7 mouse cellular contexts compared by ENCODE assay signal in genomic region chr11:65806321-65806904, GRCm38 (mm10). TPM values are rescaled to one million over a fixed set of nuclear protein-coding genes. Genes with fewer than 3 reads are reported as not detected.
DNase-seq lines count a peak whose midpoint lies in the region; ATAC-seq and TF ChIP-seq lines count a peak whose summit lies in the region.

No protein-coding gene starts in this region.

- TF ChIP-seq CTCF in cortical plate, adult 2 months (IDR thresholded peaks at IDR 0.05; ENCODE audit: extremely low read depth, insufficient read depth, low read length) = no peak

- H3K4me2 ChIP-seq in stomach, embryonic 15.5 days = peak overlapping the region; percentile 85

- peak overlapping the region; percentile 32; the same call in 1 of the 2 replicates for H3K9ac ChIP-seq in stomach, embryonic 15.5 days

- no peaks in the 10 kb centered on the region for H3K27me3 ChIP-seq in heart, embryonic 10.5 days (ENCODE audit: insufficient read depth, poor library complexity, severe bottlenecking)
- H3K27me3 ChIP-seq in stomach, embryonic 15.5 days (replicated peaks) = no peaks in the 10 kb centered on the region

- under 1% methylated on average over 20 of the region's 20 CpGs for WGBS in heart, embryonic 10.5 days
- WGBS in stomach, embryonic 15.5 days = 1% methylated on average over 20 of the region's 20 CpGs

- peak overlapping the region; percentile 58 for H3K4me3 ChIP-seq in cortical plate, adult 2 months (ENCODE audit: insufficient read depth, low read length)
- H3K4me3 ChIP-seq in heart, embryonic 10.5 days = peak overlapping the region; percentile 85
- H3K4me3 ChIP-seq in stomach, embryonic 15.5 days (replicated peaks) = peak overlapping the region; percentile 76

- H3K9me3 ChIP-seq in heart, embryonic 10.5 days = no peaks in the 10 kb centered on the region
- no peaks in the 10 kb centered on the region for H3K9me3 ChIP-seq in stomach, embryonic 15.5 days

- no peaks in the 10 kb centered on the region for H3K36me3 ChIP-seq in heart, embryonic 10.5 days
- H3K36me3 ChIP-seq in stomach, embryonic 15.5 days = no peaks in the 10 kb centered on the region

- no peak for TF ChIP-seq POLR2A in cortical plate, adult 2 months (IDR thresholded peaks at IDR 0.05; ENCODE audit: extremely low read depth, insufficient read depth, low read length)

- peak; percentile 92 for DNase-seq in 416B (ENCODE audit: low read depth)
- DNase-seq in CD8-positive naive resting alpha-beta T cell, adult 2 months (ENCODE audit: low read depth in 2 of 2, low spot score in 2 of 2) = peak; percentile 45 to 57
- DNase-seq in heart, embryonic 10.5 days (ENCODE audit: low spot score) = no peak
- peak; percentile 49 to 51 for DNase-seq in kidney, postnatal 36 days

- peaks cover 1% of the 10 kb centered on the region; the same call in 1 of the 2 replicates for H3K4me1 ChIP-seq in cortical plate, adult 2 months (ENCODE audit: control insufficient read depth, insufficient read depth, low read length)
- peaks cover 8% of the 10 kb centered on the region for H3K4me1 ChIP-seq in heart, embryonic 10.5 days
- H3K4me1 ChIP-seq in stomach, embryonic 15.5 days = no peaks in the 10 kb centered on the region

- ATAC-seq in megakaryocyte, adult 5-6 weeks (ENCODE audit: poor library complexity, severe bottlenecking) = peak; percentile 84
- ATAC-seq in stomach, embryonic 15.5 days (ENCODE audit: insufficient read depth, low FRiP score, low read depth) = peak; percentile 15; the same call in 1 of the 2 replicates

- 0 out of 2 replicates have a peak overlapping the region, but pooled peaks have one; percentile 30 for H3K27ac ChIP-seq in cortical plate, adult 2 months (ENCODE audit: insufficient read depth, low read length)
- H3K27ac ChIP-seq in heart, embryonic 10.5 days = peak overlapping the region; percentile 93
- H3K27ac ChIP-seq in stomach, embryonic 15.5 days = peak overlapping the region; percentile 80

RNA-seq across cellular contexts. Expression of gene Zkscan6, which starts 0.6 kb away (rescaled TPM):
- polyA plus RNA-seq in cortical plate, adult 2 months (2012; rRNA removed) = 12.4 and 12.5 TPM in 2 replicates
- polyA plus RNA-seq in heart, embryonic 10.5 days (2016; fragmentation: Nextera tagmentation; extraction: Ambion mirVana) = 10.9 and 12.0 TPM in 2 replicates
- 5.4 and 9.8 TPM in 2 replicates for total RNA-seq in megakaryocyte, adult 5-6 weeks (2015)
- total RNA-seq in megakaryocyte, adult 5-6 weeks (2017) = 20.7 and 26.1 TPM in 2 replicates
- polyA plus RNA-seq in stomach, embryonic 15.5 days (2015; fragmentation: Nextera tagmentation; extraction: Ambion mirVana) = 12.8 and 14.7 TPM in 2 replicates

RNA-seq across cellular contexts. Expression of gene Map2k4, which starts 18.3 kb away (rescaled TPM):
- polyA plus RNA-seq in cortical plate, adult 2 months (2012; rRNA removed) = 130 and 137 TPM in 2 replicates
- 70.3 and 71.2 TPM in 2 replicates for polyA plus RNA-seq in heart, embryonic 10.5 days (2016; fragmentation: Nextera tagmentation; extraction: Ambion mirVana)
- 57.5 and 63.1 TPM in 2 replicates for total RNA-seq in megakaryocyte, adult 5-6 weeks (2015)
- total RNA-seq in megakaryocyte, adult 5-6 weeks (2017) = 29.1 and 40.5 TPM in 2 replicates
- 54.0 and 55.3 TPM in 2 replicates for polyA plus RNA-seq in stomach, embryonic 15.5 days (2015; fragmentation: Nextera tagmentation; extraction: Ambion mirVana)

Comparison
In these comparisons a context has a peak if more than half of its experiments do, and no peak if none do; other contexts are left out.
1. H3K27ac ChIP-seq: peak in every context shown above with its lines; median percentile 93 in heart, embryonic 10.5 days; 80 in stomach, embryonic 15.5 days; 30 in cortical plate, adult 2 months.